Mouse (Mus musculus) MEL (cell line): ENCODE data around the gene Dph1. TPM values are rescaled to one million over a fixed set of nuclear protein-coding genes. Genes with fewer than 3 reads are reported as not detected.

Experiments used
- DNase-seq: peaks from one replicate; pipeline ENCODE4 v3.0.0; 2011; ENCODE audit warnings: low read depth, low spot score
- H3K27ac ChIP-seq: 2 replicates; pipeline ENCODE4 v1.5.1; 2012; ENCODE audit warnings: low read depth, mild to moderate bottlenecking, control low read depth, low read length, moderate library complexity; ENCODE audit not compliant: control insufficient read depth
- H3K27me3 ChIP-seq, 2 experiments: fragments of 150-350 bp in 1 of 2; sonication (generic) in 1 of 2; 2 replicates each; pipeline ENCODE4 v1.6.1; 2012; ENCODE audit warnings: low read length in 2 of 2, mild to moderate bottlenecking in 2 of 2, improper control_type of control experiment in 1 of 2, moderate library complexity in 1 of 2; ENCODE audit not compliant: insufficient read depth in 2 of 2, control insufficient read depth in 1 of 2
- H3K36me3 ChIP-seq, 2 experiments: 2 replicates each; pipeline ENCODE4 v1.6.1; 2012 to 2014; ENCODE audit warnings: low read length in 2 of 2, improper control_type of control experiment in 1 of 2, inconsistent platforms in 1 of 2, mild to moderate bottlenecking in 1 of 2; ENCODE audit not compliant: insufficient read depth in 2 of 2, control insufficient read depth in 1 of 2
- H3K4me1 ChIP-seq, 2 experiments: fragments of 150-350 bp in 1 of 2; sonication (generic) in 1 of 2; 2 replicates each; pipeline ENCODE4 v1.6.1; 2012; ENCODE audit warnings: low read length in 2 of 2, improper control_type of control experiment in 1 of 2, mild to moderate bottlenecking in 1 of 2; ENCODE audit not compliant: insufficient read depth in 2 of 2, control insufficient read depth in 1 of 2
- H3K4me3 ChIP-seq, 2 experiments: fragments of 150-350 bp in 1 of 2; sonication (generic) in 1 of 2; 2 replicates each; pipeline ENCODE4 v1.5.1; 2012; ENCODE audit warnings: low read depth in 2 of 2, low read length in 2 of 2, mild to moderate bottlenecking in 2 of 2, moderate library complexity in 2 of 2, control low read depth in 1 of 2, improper control_type of control experiment in 1 of 2; ENCODE audit not compliant: control insufficient read depth in 1 of 2, insufficient read depth in 1 of 2
- H3K79me2 ChIP-seq: 2 replicates; pipeline ENCODE4 v1.6.1; 2012; ENCODE audit warnings: mild to moderate bottlenecking, low read length, moderate library complexity; ENCODE audit not compliant: control insufficient read depth, poor library complexity, insufficient read depth
- H3K9ac ChIP-seq: 2 replicates; pipeline ENCODE4 v1.6.1; 2012; ENCODE audit warnings: low read depth, mild to moderate bottlenecking, control low read depth, low read length, moderate library complexity; ENCODE audit not compliant: control insufficient read depth, poor library complexity, severe bottlenecking
- H3K9me3 ChIP-seq: fragments of 150-350 bp; sonication (generic); replicated peaks from 2 replicates; pipeline ENCODE4 v1.6.1; 2012; ENCODE audit warnings: mild to moderate bottlenecking, low read length, improper control_type of control experiment, moderate library complexity; ENCODE audit not compliant: insufficient read depth
- BHLHE40 ChIP-seq: IDR thresholded peaks from 2 replicates; pipeline ENCODE4 v1.6.1; 2012; ENCODE audit warnings: low read depth, mild to moderate bottlenecking, inconsistent platforms, low read length, improper control_type of control experiment, borderline replicate concordance
- CHD1 ChIP-seq: IDR thresholded peaks from 2 replicates; pipeline ENCODE4 v1.6.1; 2012; ENCODE audit warnings: low read depth, mild to moderate bottlenecking, inconsistent platforms, low read length, improper control_type of control experiment
- CHD2 ChIP-seq: IDR thresholded peaks from 2 replicates; pipeline ENCODE4 v1.6.1; 2011; ENCODE audit warnings: low read length, improper control_type of control experiment
- CTCF ChIP-seq, 3 experiments: IDR thresholded peaks in 2 of 3; conservative IDR thresholded peaks in 1 of 3; 2 replicates each; pipeline ENCODE4 v1.5.1; 2011 to 2012; ENCODE audit warnings: low read length in 3 of 3, low read depth in 2 of 3, mild to moderate bottlenecking in 2 of 3, improper control_type of control experiment in 1 of 3, inconsistent platforms in 1 of 3, mixed read lengths in 1 of 3, moderate library complexity in 1 of 3; ENCODE audit not compliant: control insufficient read depth in 1 of 3, insufficient read depth in 1 of 3, poor library complexity in 1 of 3, severe bottlenecking in 1 of 3
- ELF1 ChIP-seq: IDR thresholded peaks from 2 replicates; pipeline ENCODE4 v1.6.1; 2014; ENCODE audit warnings: low read depth, mild to moderate bottlenecking, inconsistent platforms, low read length, improper control_type of control experiment, moderate library complexity
- EP300 ChIP-seq, 2 experiments: IDR thresholded peaks; 2 replicates each; pipeline ENCODE4 v1.6.1; 2011; ENCODE audit warnings: improper control_type of control experiment in 2 of 2, low read length in 2 of 2, low read depth in 1 of 2, mild to moderate bottlenecking in 1 of 2
- ETS1 ChIP-seq: IDR thresholded peaks from 2 replicates; pipeline ENCODE4 v1.6.1; 2012; ENCODE audit warnings: low read depth, mild to moderate bottlenecking, inconsistent platforms, low read length, improper control_type of control experiment, moderate library complexity
- MAZ ChIP-seq: IDR thresholded peaks from 2 replicates; pipeline ENCODE4 v1.6.1; 2012; ENCODE audit warnings: low read depth, mild to moderate bottlenecking, inconsistent platforms, low read length, improper control_type of control experiment
- MEF2A ChIP-seq: IDR thresholded peaks from 2 replicates; pipeline ENCODE4 v1.6.1; 2014; ENCODE audit warnings: low read depth, mild to moderate bottlenecking, inconsistent platforms, low read length, improper control_type of control experiment; ENCODE audit not compliant: poor library complexity, insufficient replicate concordance, severe bottlenecking; ENCODE audit errors: extremely low read depth
- MXI1 ChIP-seq: IDR thresholded peaks from 2 replicates; pipeline ENCODE4 v1.6.1; 2011; ENCODE audit warnings: mild to moderate bottlenecking, low read depth, low read length, improper control_type of control experiment
- MYB ChIP-seq: IDR thresholded peaks from 2 replicates; pipeline ENCODE4 v1.6.1; 2011; ENCODE audit warnings: mild to moderate bottlenecking, low read depth, low read length, improper control_type of control experiment
- MYC ChIP-seq: IDR thresholded peaks from 2 replicates; pipeline ENCODE4 v1.6.1; 2011; ENCODE audit warnings: low read depth, mild to moderate bottlenecking, low read length, improper control_type of control experiment, moderate library complexity
- POLR2AphosphoS2 ChIP-seq: IDR thresholded peaks from 2 replicates; pipeline ENCODE4 v1.6.1; 2011; ENCODE audit warnings: low read length, improper control_type of control experiment
- POLR2AphosphoS5 ChIP-seq: IDR thresholded peaks from 2 replicates; pipeline ENCODE4 v1.6.1; 2012; ENCODE audit warnings: low read depth, borderline replicate concordance, mild to moderate bottlenecking, inconsistent platforms, low read length, moderate library complexity, mixed read lengths
- RAD21 ChIP-seq: IDR thresholded peaks from 2 replicates; pipeline ENCODE4 v1.6.1; 2011; ENCODE audit warnings: mild to moderate bottlenecking, low read depth, low read length, improper control_type of control experiment
- SIN3A ChIP-seq: IDR thresholded peaks from 2 replicates; pipeline ENCODE4 v1.6.1; 2012; ENCODE audit warnings: low read length, improper control_type of control experiment, inconsistent platforms
- SMC3 ChIP-seq: IDR thresholded peaks from 2 replicates; pipeline ENCODE4 v1.6.1; 2011; ENCODE audit warnings: low read depth, low read length, improper control_type of control experiment
- USF2 ChIP-seq, 2 experiments: IDR thresholded peaks; 2 replicates each; pipeline ENCODE4 v1.6.1; 2011 to 2012; ENCODE audit warnings: improper control_type of control experiment in 2 of 2, low read length in 2 of 2, borderline replicate concordance in 1 of 2, inconsistent platforms in 1 of 2, low read depth in 1 of 2, mild to moderate bottlenecking in 1 of 2; ENCODE audit not compliant: insufficient read depth in 1 of 2
- ZKSCAN1 ChIP-seq: IDR thresholded peaks from 2 replicates; pipeline ENCODE4 v1.6.1; 2012; ENCODE audit warnings: low read depth, mild to moderate bottlenecking, inconsistent platforms, low read length, improper control_type of control experiment, moderate library complexity
- polyA plus RNA-seq, 2 experiments: library from polyadenylated mRNA; stranded (reverse) in 1 of 2; unstranded in 1 of 2; fragments of >175 nt in 1 of 2; fragments of >200 nt in 1 of 2; gene quantifications; 2 replicates each; pipeline versions ENCODE4 v1.2.1 to v1.2.4; 2012; ENCODE audit warnings: low replicate concordance in 2 of 2, low read depth in 1 of 2; ENCODE audit not compliant: insufficient read length in 2 of 2, insufficient read depth in 1 of 2, missing spikeins in 1 of 2
- total RNA-seq: library from RNA; depleted of rRNA; stranded (reverse); fragments of 300-350 nt; gene quantifications from 2 replicates; pipeline ENCODE4 v1.2.3, GENCODE M21; 2012

Gene Dph1
- total and polyA plus RNA-seq, 3 experiments: 58.4 to 59.5 TPM; not detected in 1

DNA sequence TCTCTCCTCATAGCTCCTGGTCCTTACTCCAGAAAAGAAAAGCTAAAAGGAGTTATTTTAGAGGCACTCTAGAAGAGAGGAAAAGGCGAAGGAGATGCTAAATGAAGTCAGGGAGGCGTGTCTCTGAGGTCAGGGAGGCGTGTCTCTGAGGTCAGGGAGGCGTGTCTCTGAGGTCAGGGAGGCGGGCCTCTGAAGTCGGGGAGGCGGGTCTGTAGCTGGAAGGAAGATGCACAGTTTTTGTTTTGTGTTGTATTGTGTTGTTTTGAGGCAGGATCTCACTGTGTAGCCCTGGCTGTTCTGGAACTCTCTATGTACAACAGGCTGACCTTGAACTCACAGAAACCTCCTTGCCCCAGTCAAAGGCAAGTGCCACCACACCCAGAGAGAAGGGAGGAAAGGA is 6.9 kb upstream of the Dph1 start:
- Histone ChIP-seq H3K79me2 (no peaks in the 10 kb centered on the region), H3K27ac (no peak overlapping the region), H3K9ac (no peak overlapping the region), H3K27me3 (peaks cover 2 to 15% of the 10 kb centered on the region in 2 experiments; a peak in 2 of 4 replicates), H3K9me3 (no peaks in the 10 kb centered on the region), H3K36me3 (no peaks in the 10 kb centered on the region), H3K4me1 (peaks cover 2 to 15% of the 10 kb centered on the region in 2 experiments; a peak in 3 of 4 replicates), H3K4me3 (no peak overlapping the region)
- TF ChIP-seq SMC3 (no peak), EP300 (IDR thresholded peaks at IDR 0.05; ENCODE audit: low read depth in 1 of 2, low read length in 2 of 2) (no peak), ELF1 (0 out of 2 replicates have a peak, but pooled peaks have one; percentile 6), SIN3A (peak; percentile 27; the same call in 1 of the 2 replicates), POLR2AphosphoS5 (no peak), POLR2AphosphoS2 (no peak), ZKSCAN1 (no peak), MYB (no peak)
- peak; percentile 66 for DNase-seq

DNA sequence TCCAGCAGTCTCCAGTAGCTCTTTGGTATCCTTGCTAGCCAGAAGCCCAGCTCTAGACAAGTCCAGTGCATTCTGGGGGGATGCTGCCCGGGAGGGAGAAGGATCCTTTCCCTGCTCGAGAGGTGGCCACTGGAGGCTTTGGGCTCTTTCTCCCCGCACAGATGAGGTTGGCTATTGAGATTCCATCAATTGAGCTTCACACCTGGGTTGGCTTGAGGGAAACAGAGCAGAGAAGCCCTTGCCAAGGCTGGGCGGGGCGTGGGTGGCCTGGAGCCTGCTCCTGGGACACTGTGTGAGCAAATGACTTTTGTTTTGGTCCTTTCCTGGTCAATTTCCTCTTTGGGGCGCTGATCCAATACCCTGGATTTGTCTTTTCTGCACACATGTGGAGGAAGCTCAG is 5.1 kb upstream of the Dph1 start:
- Histone ChIP-seq H3K9ac (no peak overlapping the region), H3K9me3 (no peaks in the 10 kb centered on the region), H3K36me3 (peaks cover 0 to 2% of the 10 kb centered on the region in 2 experiments; a peak in 1 of 4 replicates), H3K79me2 (no peaks in the 10 kb centered on the region), H3K27me3 (peaks cover 2 to 15% of the 10 kb centered on the region in 2 experiments; a peak in 2 of 4 replicates), H3K4me1 (peaks cover 2 to 15% of the 10 kb centered on the region in 2 experiments; a peak in 3 of 4 replicates), H3K4me3 (no peak overlapping the region), H3K27ac (no peak overlapping the region)
- TF ChIP-seq CHD1 (no peak), CHD2 (no peak), SMC3 (no peak), ZKSCAN1 (no peak), USF2 (IDR thresholded peaks at IDR 0.05; ENCODE audit: borderline replicate concordance in 1 of 2, insufficient read depth in 1 of 2, low read depth in 1 of 2, low read length in 2 of 2) (no peak), MXI1 (no peak), ETS1 (no peak), BHLHE40 (no peak), RAD21 (no peak), MYC (no peak), EP300 (IDR thresholded peaks at IDR 0.05; ENCODE audit: low read depth in 1 of 2, low read length in 2 of 2) (no peak), POLR2AphosphoS5 (no peak), ELF1 (no peak), MEF2A (no peak), MAZ (no peak), CTCF (IDR thresholded peaks at IDR 0.05 in 2 of 3, conservative IDR thresholded peaks at IDR 0.05 in 1 of 3; ENCODE audit: control insufficient read depth in 1 of 3, insufficient read depth in 1 of 3, low read depth in 2 of 3, low read length in 3 of 3, poor library complexity in 1 of 3, severe bottlenecking in 1 of 3) (no peak)
- no peak for DNase-seq
